Mouse (Mus musculus) heart, adult 2 months (tissue): Measurements from ENCODE around the gene Cgref1. TPM values are rescaled to one million over a fixed set of nuclear protein-coding genes. Genes with fewer than 3 reads are reported as not detected.

ENCODE experiments used
- DNase-seq, 2 experiments: peaks; one replicate each; pipeline ENCODE4 v3.0.0; 2021
- H3K27ac ChIP-seq: fragments of 200-600 bp; 2 replicates; pipeline ENCODE4 v1.8.1; 2022
- H3K27me3 ChIP-seq: fragments of 200-500 bp; 2 replicates; pipeline ENCODE4 v1.6.1; 2012; ENCODE audit warnings: mild to moderate bottlenecking, low read length, inconsistent platforms, mixed read lengths; ENCODE audit not compliant: control insufficient read depth, insufficient read depth
- H3K36me3 ChIP-seq: fragments of 200-500 bp; 2 replicates; pipeline ENCODE4 v1.6.1; 2012; ENCODE audit warnings: low read length, inconsistent platforms; ENCODE audit not compliant: control insufficient read depth, insufficient read depth
- H3K4me1 ChIP-seq: fragments of 200-500 bp; 2 replicates; pipeline ENCODE4 v1.6.1; 2011; ENCODE audit warnings: low read length; ENCODE audit not compliant: control insufficient read depth, insufficient read depth
- H3K4me3 ChIP-seq: fragments of 200-600 bp; 2 replicates; pipeline ENCODE4 v1.8.1; 2022
- H3K79me2 ChIP-seq: fragments of 200-500 bp; replicated peaks from 2 replicates; pipeline ENCODE4 v1.6.1; 2012; ENCODE audit warnings: mild to moderate bottlenecking, inconsistent platforms, low read length, moderate library complexity, mixed read lengths; ENCODE audit not compliant: control insufficient read depth, insufficient read depth
- H3K9ac ChIP-seq: fragments of 200-500 bp; 2 replicates; pipeline ENCODE4 v1.6.1; 2012; ENCODE audit warnings: low read depth, mild to moderate bottlenecking, control low read depth, inconsistent platforms, low read length, mixed read lengths
- CTCF ChIP-seq: fragments of 200-600 bp; IDR thresholded peaks from 2 replicates; pipeline ENCODE4 v1.8.1; 2022; ENCODE audit warnings: antibody characterized with exemption, mild to moderate bottlenecking, moderate library complexity
- EP300 ChIP-seq: fragments of 200-500 bp; IDR thresholded peaks from 2 replicates; pipeline ENCODE4 v1.6.1; 2011; ENCODE audit warnings: low read depth, low read length, control low read depth; ENCODE audit not compliant: insufficient read depth
- POLR2A ChIP-seq: fragments of 200-500 bp; IDR thresholded peaks from 2 replicates; pipeline ENCODE4 v1.6.1; 2011; ENCODE audit warnings: mild to moderate bottlenecking, low read depth, low read length, control low read depth; ENCODE audit not compliant: insufficient read depth
- WGBS: fragments of 180-500 bp; shearing (Covaris S2); methylation state at CpG from one replicate; pipeline ENCODE4 v1.1.7; 2018; 5-methylcytosine and 5-hydroxymethylcytosine counted together
- intact Hi-C: fragments of 180-260 bp; cut with DNase I; formaldehyde crosslinking; loops from one replicate; pipeline ENCODE4 v1.15.1; 2025
- polyA plus RNA-seq: library from polyadenylated mRNA; depleted of rRNA; stranded (reverse); fragments of >200 nt; gene quantifications from 2 replicates; pipeline ENCODE4 v1.2.3, GENCODE M21; 2012
- total RNA-seq, 2 experiments: library from RNA; stranded (reverse); gene quantifications; 2 replicates each; pipeline ENCODE4 v1.2.3; 2021

Gene Cgref1
- total and polyA plus RNA-seq, 3 experiments: 0.30 to 2.0 (median 0.73) TPM

GRCm38 (mm10) chr5:30969440-30969839 lies 24.0 kb upstream of the Cgref1 start:
- Histone ChIP-seq H3K4me1 (peaks cover 10% of the 10 kb centered on the region), H3K9ac (no peak overlapping the region), H3K27ac (peak overlapping the region; percentile 71), H3K79me2 (no peaks in the 10 kb centered on the region), H3K4me3 (no peak overlapping the region), H3K36me3 (no peaks in the 10 kb centered on the region), H3K27me3 (no peaks in the 10 kb centered on the region)
- TF ChIP-seq POLR2A: no peak
- 0 out of 2 replicates have a peak, but pooled peaks have one; percentile 44 for TF ChIP-seq EP300
- 38% methylated on average over 2 of the region's 2 CpGs for WGBS
- intact Hi-C loops: loop anchor here (1.0 kb wide), 1 partner anchor 8 kb away; no protein-coding TSS in a partner anchor
- DNase-seq: no peak

DNA sequence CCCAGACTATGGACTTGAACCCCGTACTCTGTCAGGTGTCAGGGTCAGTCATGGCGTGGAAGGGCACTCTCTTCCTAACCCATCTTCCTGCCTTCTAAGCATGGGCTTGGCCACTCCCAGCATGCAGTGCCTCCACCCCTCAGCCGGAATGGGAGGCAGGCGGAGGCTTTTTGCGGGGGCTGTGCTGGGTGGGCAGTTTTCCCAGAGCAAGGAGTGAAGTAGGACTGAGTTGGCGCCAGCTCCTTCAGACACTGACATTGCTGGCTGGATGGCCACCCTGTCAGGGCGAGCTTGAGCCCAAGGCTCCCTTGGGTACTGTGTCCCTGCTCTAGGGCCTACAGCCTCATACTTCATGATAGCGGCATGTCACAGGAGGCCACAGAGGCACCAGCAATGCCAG lies 23.0 kb upstream of the Cgref1 start, which contains the start of gene Tcf23:
Tcf23 (plus strand) TSS at position 247 of the 400 bp plus-strand sequence.
- Histone ChIP-seq H3K4me1 (peaks cover 10% of the 10 kb centered on the region), H3K4me3 (no peak within 1 kb of the TSS), H3K9ac (peak within 1 kb of the TSS; percentile 6; the same call in 1 of the 2 replicates), H3K36me3 (no peaks in the 10 kb centered on the region), H3K27me3 (no peaks in the 10 kb centered on the region), H3K79me2 (no peaks in the 10 kb centered on the region), H3K27ac (peak within 1 kb of the TSS; percentile 71)
- intact Hi-C loops: no loop called here
- TF ChIP-seq POLR2A (peak; percentile 66), CTCF (no peak), EP300 (peak; percentile 67; the same call in 1 of the 2 replicates)
- peak; percentile 75 to 78 for DNase-seq
- WGBS: 31% methylated on average over 8 of the region's 8 CpGs

DNA sequence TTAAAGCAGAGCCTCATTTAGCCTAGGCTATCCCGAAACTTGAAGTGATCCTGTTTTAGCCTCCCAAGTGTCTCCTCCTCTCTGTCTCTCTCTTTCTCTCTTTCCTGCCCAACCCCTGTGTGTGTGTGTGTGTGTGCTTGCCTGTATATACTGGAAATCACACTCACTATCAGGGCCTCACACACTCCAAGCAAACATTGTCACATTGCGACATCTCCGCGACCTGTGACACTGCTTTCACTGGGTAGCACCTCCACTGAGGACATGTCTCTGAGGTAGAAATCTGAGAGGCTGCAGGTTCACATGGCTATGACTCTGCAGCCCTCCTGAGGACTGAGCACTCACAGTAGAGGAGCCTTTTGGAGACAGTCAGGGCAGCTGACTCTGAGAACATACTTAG lies 20.8 kb upstream of the Cgref1 start:
- intact Hi-C loops: no loop called here
- no peaks in the 10 kb centered on the region for H3K27me3 ChIP-seq
- no peak overlapping the region for H3K27ac ChIP-seq
- no peak for DNase-seq
- WGBS: 87% methylated on average over 4 of the region's 4 CpGs
- peaks cover 11% of the 10 kb centered on the region for H3K4me1 ChIP-seq
- peaks cover 2% of the 10 kb centered on the region; the same call in 1 of the 2 replicates for H3K36me3 ChIP-seq
- no peaks in the 10 kb centered on the region for H3K79me2 ChIP-seq
- H3K9ac ChIP-seq: no peak overlapping the region
- no peak for TF ChIP-seq EP300
- TF ChIP-seq CTCF: no peak
- no peak for TF ChIP-seq POLR2A
- H3K4me3 ChIP-seq: no peak overlapping the region

DNA sequence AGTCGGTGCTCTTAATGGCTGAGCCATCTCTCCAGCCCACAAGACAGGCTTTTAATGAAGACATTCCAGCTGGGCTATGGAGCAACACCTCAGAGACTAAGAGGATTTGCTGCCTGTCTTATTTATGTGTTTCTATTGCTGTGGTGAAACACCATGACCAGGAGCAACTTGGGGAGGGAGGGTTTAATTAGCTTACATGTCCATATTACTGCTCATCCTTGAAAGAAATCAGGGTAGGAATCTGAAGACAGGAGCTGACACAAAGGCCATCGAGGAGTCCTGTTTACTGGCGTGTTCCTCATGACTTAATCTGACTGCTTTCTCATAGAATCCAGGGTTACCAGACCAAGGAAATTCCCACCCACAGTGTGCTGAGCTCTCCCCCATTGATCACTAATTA lies 18.5 kb upstream of the Cgref1 start:
- peaks cover 5% of the 10 kb centered on the region for H3K36me3 ChIP-seq
- no peak for DNase-seq
- H3K27me3 ChIP-seq: no peaks in the 10 kb centered on the region
- H3K9ac ChIP-seq: no peak overlapping the region
- peaks cover 11% of the 10 kb centered on the region for H3K4me1 ChIP-seq
- peaks cover 1% of the 10 kb centered on the region; the same call in 1 of the 2 replicates for H3K79me2 ChIP-seq
- H3K4me3 ChIP-seq: no peak overlapping the region
- WGBS: 81% methylated on average over 3 of the region's 3 CpGs
- intact Hi-C loops: loop anchor here (5.0 kb wide), 1 partner anchor 42 kb away; the partner anchor contains the start of gene Khk
- H3K27ac ChIP-seq: no peak overlapping the region
- no peak for TF ChIP-seq POLR2A
- no peak for TF ChIP-seq EP300
- TF ChIP-seq CTCF: no peak

- peak overlapping the region; percentile 93 for H3K27ac ChIP-seq
- peaks cover 15% of the 10 kb centered on the region for H3K4me1 ChIP-seq
- no peak overlapping the region for H3K9ac ChIP-seq
- DNase-seq: no peak
- WGBS: 35% methylated on average over 10 of the region's 10 CpGs
- H3K36me3 ChIP-seq: peaks cover 18% of the 10 kb centered on the region
- H3K4me3 ChIP-seq: no peak overlapping the region
- intact Hi-C loops: loop anchor here (1.0 to 5.0 kb wide), 3 partner anchors 7 to 87 kb away; partner anchors contain the start of genes Atraid, Khk and Slc5a6
- no peak; the same call in 1 of the 2 replicates for TF ChIP-seq POLR2A
- TF ChIP-seq CTCF: no peak
- no peak for TF ChIP-seq EP300
- peaks cover 1% of the 10 kb centered on the region for H3K79me2 ChIP-seq
- no peaks in the 10 kb centered on the region for H3K27me3 ChIP-seq
These were observed 16.4 kb upstream of the Cgref1 start for GRCm38 (mm10) chr5:30961545-30962505.

DNA sequence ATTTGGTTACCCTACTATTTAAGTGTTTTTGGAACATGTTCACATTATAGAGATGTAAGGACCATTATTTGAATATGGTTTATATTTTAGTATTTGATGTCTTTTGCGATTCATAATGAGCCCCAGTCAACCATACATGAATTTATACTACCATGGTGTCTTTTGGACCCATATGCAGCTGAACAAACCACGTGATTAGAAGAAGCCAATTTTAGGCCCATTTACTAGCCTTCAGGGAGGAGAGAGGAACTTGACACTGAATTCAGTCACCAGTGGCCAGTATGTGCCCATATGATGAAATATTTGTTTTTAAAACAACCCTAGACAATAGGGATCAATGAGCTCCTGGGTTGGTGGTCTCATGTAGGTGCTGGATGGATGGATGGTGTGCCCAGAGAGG lies 15.4 kb upstream of the Cgref1 start:
- WGBS: 79% methylated on average over 2 of the region's 2 CpGs
- DNase-seq: no peak
- H3K27me3 ChIP-seq: no peaks in the 10 kb centered on the region
- H3K36me3 ChIP-seq: peaks cover 18% of the 10 kb centered on the region
- peak overlapping the region; percentile 93 for H3K27ac ChIP-seq
- H3K4me3 ChIP-seq: peak overlapping the region; percentile 92
- no peak overlapping the region for H3K9ac ChIP-seq
- TF ChIP-seq EP300: no peak
- no peak for TF ChIP-seq POLR2A
- TF ChIP-seq CTCF: no peak
- peaks cover 15% of the 10 kb centered on the region for H3K4me1 ChIP-seq
- peaks cover 1% of the 10 kb centered on the region for H3K79me2 ChIP-seq
- intact Hi-C loops: loop anchor here (1.0 to 5.0 kb wide), 3 partner anchors 8 to 88 kb away; partner anchors contain the start of genes Atraid, Khk and Slc5a6
